Mouse (Mus musculus): ENCODE data around the gene Mylpf. TPM values are rescaled to one million over a fixed set of nuclear protein-coding genes. Genes with fewer than 3 reads are reported as not detected.
"Not testable (repeated sequence)": the region's sequence is repeated elsewhere in the genome, so short reads cannot be mapped to it uniquely, and the experiment has no call there.

Gene Mylpf
- total RNA-seq (2021) = 1 to 10 TPM; 1.7 to 2.2 TPM
- long read RNA-seq, partial matches to known transcripts = 0 of 1 reads
- long read RNA-seq, other reads (novel, unspliced or antisense) = 0 of 1 reads

- peak; percentile 94 to 97 for DNase-seq (ENCODE audit: low spot score in 2 of 2)
These were observed at the start of gene Mylpf for GRCm38 (mm10) chr7:127208553-127209438. Gene Mylpf, plus strand, starts transcription at chr7:127208890.

GRCm38 (mm10) chr7:127162546-127162945, 46.1 kb upstream of the Mylpf start:
- DNase-seq (ENCODE audit: low spot score in 2 of 2) = no peak

GRCm38 (mm10) chr7:127164002-127164401, 44.7 kb upstream of the Mylpf start:
- DNase-seq (ENCODE audit: low spot score in 2 of 2) = no peak

GRCm38 (mm10) chr7:127165607-127166493, 42.8 kb upstream of the Mylpf start:
- DNase-seq (ENCODE audit: low spot score in 2 of 2) = no peak

- no peak for DNase-seq (ENCODE audit: low spot score in 2 of 2)
These were observed 42.2 kb upstream of the Mylpf start for GRCm38 (mm10) chr7:127166501-127166900.

GRCm38 (mm10) chr7:127176937-127177336, 31.8 kb upstream of the Mylpf start:
- DNase-seq (ENCODE audit: low spot score in 2 of 2) = no peak

- DNase-seq (ENCODE audit: low spot score in 2 of 2) = no peak
These were observed 27.9 kb upstream of the Mylpf start for GRCm38 (mm10) chr7:127180783-127181182.

GRCm38 (mm10) chr7:127181724-127182123, 27.0 kb upstream of the Mylpf start:
- not testable (repeated sequence) for DNase-seq (ENCODE audit: low spot score in 2 of 2)

- DNase-seq (ENCODE audit: low spot score in 2 of 2) = no peak
These were observed 25.3 kb upstream of the Mylpf start for GRCm38 (mm10) chr7:127183345-127183744.

GRCm38 (mm10) chr7:127183828-127184227, 24.9 kb upstream of the Mylpf start:
- no peak for DNase-seq (ENCODE audit: low spot score in 2 of 2)

- DNase-seq (ENCODE audit: low spot score in 2 of 2) = no peak
These were observed 24.0 kb upstream of the Mylpf start for GRCm38 (mm10) chr7:127184720-127185119.

GRCm38 (mm10) chr7:127185601-127186000, 23.1 kb upstream of the Mylpf start:
- DNase-seq (ENCODE audit: low spot score in 2 of 2) = no peak

GRCm38 (mm10) chr7:127187351-127187750, 21.3 kb upstream of the Mylpf start:
- DNase-seq (ENCODE audit: low spot score in 2 of 2) = no peak

GRCm38 (mm10) chr7:127188305-127189276, 20.1 kb upstream of the Mylpf start:
- no peak for DNase-seq (ENCODE audit: low spot score in 2 of 2)

- DNase-seq (ENCODE audit: low spot score in 2 of 2) = no peak
These were observed 18.0 kb upstream of the Mylpf start for GRCm38 (mm10) chr7:127190672-127191071.

- no peak for DNase-seq (ENCODE audit: low spot score in 2 of 2)
These were observed 15.7 kb upstream of the Mylpf start for GRCm38 (mm10) chr7:127192989-127193388.

GRCm38 (mm10) chr7:127194011-127194632, 14.6 kb upstream of the Mylpf start:
- DNase-seq (ENCODE audit: low spot score in 2 of 2) = no peak

GRCm38 (mm10) chr7:127194633-127195029, 14.1 kb upstream of the Mylpf start:
- no peak for DNase-seq (ENCODE audit: low spot score in 2 of 2)

GRCm38 (mm10) chr7:127195544-127196295, 13.0 kb upstream of the Mylpf start, which contains the start of gene Cd2bp2:
Gene Cd2bp2, minus strand, starts transcription at chr7:127196050.
- peak; percentile 94 to 98 for DNase-seq (ENCODE audit: low spot score in 2 of 2)
